Mouse (Mus musculus): ENCODE data around the gene Ccdc80.

Gene Ccdc80

DNA sequence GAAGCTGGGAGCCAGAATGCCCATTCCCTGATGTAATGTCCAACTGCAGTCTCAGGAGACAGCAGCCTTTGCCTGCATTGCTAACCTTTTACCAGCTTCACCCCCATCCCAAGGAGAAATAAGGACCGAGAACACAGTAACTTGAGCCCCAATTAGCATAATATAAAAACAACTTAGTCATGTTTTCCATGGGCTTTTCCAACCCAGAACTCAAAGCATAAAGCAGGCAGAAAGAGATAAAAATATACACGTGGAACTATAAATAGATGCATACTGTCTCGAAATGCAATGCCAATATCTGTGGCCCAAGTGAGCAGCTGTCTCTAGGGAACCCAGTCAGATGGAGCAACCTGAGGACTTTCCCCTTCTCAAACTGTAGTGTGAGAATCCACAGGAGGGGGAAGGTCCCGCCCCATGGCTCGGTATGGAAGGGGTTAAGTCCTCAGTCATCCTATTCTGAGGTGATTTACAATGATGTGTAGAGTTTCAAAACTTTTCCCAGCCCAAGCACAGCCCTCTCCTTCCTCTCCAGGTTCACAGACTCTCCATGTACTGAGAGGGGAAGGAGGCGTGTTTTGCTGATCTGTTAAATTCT, at the start of gene Ccdc80:
TSS of gene Ccdc80 (plus strand) at position 266 of the 595 bp plus-strand sequence.
- no peak for DNase-seq (ENCODE audit: low read depth)

DNA sequence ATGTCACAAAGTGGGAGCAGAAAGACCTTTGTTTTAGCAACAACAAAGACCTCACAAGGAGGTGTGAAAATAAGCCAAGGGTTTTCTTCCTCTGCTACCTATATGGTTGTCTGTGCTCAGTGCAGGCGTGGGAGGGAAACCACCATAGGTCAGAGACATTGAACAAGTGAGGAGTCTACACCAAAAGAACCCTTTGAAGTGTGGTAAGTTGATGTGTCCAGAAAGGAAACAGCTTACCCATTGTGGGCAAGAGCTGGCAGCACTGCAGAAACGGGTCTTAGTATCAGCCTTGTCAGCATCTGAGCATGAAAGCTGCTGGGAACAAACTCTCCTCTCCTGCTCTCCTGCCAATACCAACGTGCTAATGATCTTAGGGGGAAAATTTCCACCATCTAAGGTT, 48.4 kb upstream of the Ccdc80 start:
- DNase-seq (ENCODE audit: low read depth): peak; percentile 41

DNA sequence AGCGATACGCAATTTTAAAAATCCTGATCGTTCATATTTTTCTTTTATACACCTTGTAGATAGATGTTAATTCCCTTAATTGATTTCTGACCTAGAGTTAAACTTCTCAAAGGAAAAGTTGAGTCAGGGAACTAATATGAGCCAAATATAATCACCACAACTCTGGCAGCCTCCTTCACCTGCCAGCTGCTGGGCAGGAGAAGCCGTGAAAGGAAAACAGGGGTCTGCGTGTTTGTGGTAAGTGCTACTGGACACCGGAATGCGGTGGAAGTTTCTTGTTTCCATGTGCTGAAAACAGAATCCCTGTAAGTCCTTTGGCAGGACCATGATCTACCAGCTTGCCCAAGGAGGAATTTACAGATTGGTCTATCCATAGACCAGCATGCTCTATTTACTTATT, 36.0 kb upstream of the Ccdc80 start:
- DNase-seq (ENCODE audit: low read depth): no peak

GRCm38 (mm10) chr16:45057922-45058321, 35.3 kb upstream of the Ccdc80 start:
- DNase-seq (ENCODE audit: low read depth): no peak

DNA sequence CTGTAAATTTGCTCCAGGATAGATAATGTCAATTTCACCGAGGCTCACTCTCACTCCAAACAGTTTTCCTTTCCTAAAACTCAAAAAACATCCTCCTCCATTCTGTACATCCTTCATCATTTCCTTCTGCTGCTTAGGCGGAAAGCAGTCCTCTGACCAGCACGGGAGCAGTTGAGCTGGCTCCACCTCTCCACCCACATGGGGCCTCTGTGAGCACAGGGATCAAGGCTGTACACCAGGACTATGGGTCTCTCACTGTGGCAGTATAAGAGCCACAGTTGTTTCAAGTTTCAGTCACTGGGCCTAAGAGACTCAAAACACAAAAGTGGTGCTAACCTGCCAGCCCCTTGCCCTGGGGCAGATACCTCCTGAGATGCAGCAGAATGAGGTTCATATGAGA, 32.1 kb upstream of the Ccdc80 start:
- DNase-seq (ENCODE audit: low read depth): no peak

DNA sequence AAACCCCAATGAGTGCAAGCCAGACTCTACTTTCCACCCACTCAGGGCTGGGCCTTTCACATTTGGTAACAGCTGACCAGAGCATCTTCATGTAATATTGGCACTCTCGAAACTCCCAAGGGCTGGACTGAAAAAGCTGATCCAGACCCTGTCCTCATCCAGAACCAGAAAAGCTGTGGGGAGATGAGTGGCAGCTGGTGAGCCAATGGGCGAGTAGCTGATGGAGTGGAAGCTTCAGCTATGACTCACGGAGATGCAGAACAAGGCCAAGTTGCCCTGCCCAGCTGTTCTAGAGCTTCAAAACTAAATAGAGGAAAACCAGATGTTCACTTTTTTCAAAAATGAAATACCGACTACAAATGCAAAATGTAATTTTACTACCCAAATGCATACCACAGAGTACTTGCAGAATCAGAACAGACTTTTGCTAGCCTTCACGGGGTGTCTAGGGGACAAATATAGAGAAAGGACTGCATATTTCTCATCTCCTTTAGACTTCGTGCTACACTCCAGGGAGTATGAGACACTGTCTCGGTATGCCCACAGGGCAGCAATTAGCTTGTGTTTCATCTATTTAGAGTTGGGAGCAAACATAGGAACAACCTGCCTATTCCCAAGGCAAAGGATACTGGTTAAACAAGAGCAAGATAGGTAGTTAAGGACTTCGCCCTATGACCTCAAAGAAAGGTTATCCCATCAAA, 22.7 kb upstream of the Ccdc80 start:
- no peak for DNase-seq (ENCODE audit: low read depth)

- DNase-seq (ENCODE audit: low read depth): no peak
Observed at GRCm38 (mm10) chr16:45071424-45071823, 21.8 kb upstream of the Ccdc80 start.

DNA sequence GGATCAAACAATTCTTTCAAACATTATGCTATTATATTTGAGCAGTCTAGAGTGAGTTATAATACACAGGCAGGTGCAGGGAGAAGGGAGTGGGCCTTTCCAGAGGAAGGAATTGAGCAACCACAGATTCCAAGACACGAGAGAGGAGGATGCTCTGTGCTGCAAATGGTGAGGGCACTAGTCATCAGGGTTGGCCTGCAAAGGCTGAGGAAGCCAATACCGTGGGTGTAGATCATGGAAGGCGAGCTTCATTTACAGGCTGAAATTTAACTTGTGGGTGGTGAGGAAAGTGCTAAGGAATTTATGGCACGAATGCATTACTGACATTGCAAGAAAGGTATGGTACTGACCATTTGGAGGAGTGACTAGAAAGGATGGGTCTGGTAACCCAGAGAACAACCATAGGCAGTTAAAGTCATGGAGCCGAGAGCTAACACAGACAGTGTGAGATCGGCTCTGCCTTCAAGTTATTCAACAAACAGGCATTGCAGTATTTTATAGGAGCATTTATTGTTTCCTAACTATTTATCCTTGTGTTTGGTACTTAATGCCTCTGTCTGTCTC, 15.6 kb upstream of the Ccdc80 start:
- no peak for DNase-seq (ENCODE audit: low read depth)

- DNase-seq (ENCODE audit: low read depth): no peak
Observed at GRCm38 (mm10) chr16:45079322-45079721, 13.9 kb upstream of the Ccdc80 start.

DNA sequence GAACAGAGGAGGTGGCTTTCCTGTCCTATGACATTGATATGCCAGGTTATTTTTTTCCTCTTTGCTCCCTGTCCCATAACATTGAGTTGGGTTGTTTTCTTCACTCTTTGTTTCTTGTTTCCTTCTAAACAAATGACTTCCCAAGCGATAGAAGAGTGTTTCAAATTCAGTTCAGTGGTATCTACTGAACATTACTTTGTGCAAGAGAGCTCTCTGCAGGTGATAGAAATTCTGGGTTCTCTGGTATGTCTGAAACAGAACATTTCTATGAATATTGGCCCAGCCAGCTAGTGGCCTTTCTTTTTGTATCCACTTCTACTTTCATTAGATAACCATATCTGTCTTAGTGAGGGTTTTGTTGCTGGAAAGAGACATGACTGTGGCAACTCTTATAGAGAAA, 4.4 kb upstream of the Ccdc80 start:
- no peak for DNase-seq (ENCODE audit: low read depth)

- peak; percentile 82 for DNase-seq (ENCODE audit: low read depth)
Observed at GRCm38 (mm10) chr16:45090005-45090404, 3.2 kb upstream of the Ccdc80 start.

DNA sequence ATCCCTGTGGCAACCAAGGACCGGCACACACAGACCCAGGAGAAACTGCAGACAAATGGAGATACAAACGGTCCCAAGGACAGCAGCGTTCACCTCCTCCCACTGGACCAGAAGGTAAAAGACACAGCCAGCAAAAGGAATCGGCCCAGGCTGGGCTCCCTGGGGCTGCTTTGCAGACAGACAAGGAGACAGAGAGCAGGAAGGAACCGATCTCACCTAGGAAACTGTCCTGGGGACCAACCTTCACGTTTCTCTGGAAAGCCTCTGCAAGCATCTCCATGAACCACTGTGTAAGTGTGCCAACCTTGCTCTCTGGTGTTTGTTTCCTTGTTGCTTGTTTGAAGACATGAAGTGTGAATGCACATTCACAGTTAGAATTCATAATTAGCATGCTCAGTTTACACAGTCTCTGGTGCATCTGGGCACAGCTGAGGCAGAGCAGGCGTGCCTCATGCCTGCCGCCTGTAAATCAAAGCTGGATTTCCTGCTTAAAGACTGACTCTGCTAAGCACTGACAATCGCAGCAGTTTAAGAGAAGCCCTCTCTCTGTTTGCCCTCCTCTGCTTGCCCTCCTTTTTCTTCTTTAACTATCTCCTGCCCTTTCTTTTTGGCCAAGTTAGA, 1.0 kb downstream of the Ccdc80 start:
- DNase-seq (ENCODE audit: low read depth): peak; percentile 8

DNA sequence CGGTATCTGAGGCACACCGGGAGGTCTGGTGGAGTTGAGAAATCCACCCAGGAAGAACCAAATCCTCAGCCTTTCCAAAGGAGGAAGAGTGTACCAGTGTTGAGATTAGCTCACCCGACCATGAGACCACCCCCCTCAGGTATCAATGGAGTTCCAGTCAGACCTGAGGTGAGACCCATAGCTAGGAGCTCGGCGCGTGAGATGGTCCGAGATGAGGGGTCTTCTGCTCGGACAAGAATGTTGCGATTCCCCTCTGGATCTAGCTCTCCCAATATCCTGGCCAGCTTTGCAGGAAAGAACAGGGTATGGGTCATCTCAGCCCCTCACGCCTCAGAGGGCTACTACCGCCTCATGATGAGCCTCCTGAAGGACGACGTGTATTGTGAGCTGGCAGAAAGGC, 1.8 kb downstream of the Ccdc80 start:
- no peak for DNase-seq (ENCODE audit: low read depth)

DNA sequence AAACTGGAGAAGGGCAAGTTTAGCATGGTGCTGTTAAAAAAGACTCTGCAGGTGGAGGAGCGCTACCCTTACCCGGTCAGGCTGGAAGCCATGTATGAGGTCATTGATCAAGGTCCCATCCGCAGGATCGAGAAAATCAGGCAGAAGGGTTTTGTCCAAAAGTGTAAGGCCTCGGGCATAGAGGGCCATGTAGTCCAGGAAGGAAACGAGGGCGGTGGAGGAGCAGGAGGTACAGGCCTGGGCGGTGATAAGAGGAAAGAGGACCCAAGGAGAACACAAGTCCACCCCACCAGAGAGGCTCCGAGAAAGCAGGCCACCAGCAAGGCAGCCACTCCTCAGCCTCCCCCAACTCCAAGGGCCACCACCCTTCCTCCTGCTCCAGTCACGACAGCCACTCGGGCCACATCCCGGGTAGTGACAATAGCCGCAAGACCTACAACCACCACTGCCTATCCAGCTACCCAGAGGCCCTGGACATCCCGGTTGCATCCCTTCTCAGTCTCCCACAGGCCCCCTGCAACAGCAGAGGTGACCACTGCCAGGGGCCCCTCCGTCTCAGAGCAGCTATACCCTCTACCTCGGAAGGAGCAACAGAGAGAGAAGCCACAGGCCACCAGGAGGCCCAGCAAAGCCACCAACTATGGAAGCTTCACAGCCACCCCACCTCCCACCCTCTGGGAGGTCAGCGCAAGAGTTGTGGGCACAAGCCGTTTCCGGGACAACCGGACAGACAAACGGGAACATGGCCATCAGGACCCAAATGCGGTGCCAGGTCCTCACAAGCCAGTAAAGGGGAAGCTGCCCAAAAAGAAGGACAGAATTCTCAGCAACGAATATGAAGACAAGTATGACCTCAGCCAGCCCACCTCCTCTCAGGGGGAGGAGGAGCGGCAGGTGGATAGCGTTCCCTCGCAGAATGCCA, 2.6 kb downstream of the Ccdc80 start:
- DNase-seq (ENCODE audit: low read depth): no peak

- no peak for DNase-seq (ENCODE audit: low read depth)
Observed at GRCm38 (mm10) chr16:45097467-45097866, 4.3 kb downstream of the Ccdc80 start.

GRCm38 (mm10) chr16:45098186-45098885, 5.1 kb downstream of the Ccdc80 start:
- no peak for DNase-seq (ENCODE audit: low read depth)

- no peak for DNase-seq (ENCODE audit: low read depth)
Observed at GRCm38 (mm10) chr16:45098886-45099210, 5.6 kb downstream of the Ccdc80 start.

- no peak for DNase-seq (ENCODE audit: low read depth)
Observed at GRCm38 (mm10) chr16:45100892-45101291, 7.7 kb downstream of the Ccdc80 start.

- no peak for DNase-seq (ENCODE audit: low read depth)
Observed at GRCm38 (mm10) chr16:45104993-45105392, 11.8 kb downstream of the Ccdc80 start.

DNA sequence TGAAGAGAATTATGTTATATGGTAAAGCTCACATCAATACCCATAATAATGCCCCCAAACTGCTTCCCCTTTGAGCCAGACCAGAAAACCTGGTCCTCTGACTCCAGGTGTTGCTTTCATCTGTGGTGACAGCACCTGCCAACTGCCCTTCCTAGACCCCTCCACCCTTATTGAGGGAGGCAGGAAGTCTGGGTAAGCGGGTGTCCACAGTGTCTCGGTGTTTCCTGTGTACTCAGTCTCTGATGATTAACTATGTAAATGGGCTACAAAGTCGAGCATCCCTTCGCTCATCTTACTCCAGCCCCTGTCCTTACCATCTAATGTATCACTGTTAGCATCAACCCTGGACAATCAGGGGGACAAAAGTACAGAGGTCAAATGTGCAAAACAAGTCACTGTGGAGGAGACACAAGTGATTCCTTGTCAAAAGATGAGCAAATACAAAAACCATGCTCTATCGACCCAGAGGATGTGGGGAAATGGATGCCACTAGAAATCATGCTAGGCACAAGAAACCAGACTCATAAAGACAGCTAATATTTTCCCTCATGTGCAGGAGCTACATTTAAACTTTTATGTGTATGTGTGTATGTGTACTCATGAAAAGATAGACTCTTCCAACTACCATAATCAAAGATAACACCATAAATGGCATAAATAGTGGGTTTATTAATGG, 15.1 kb downstream of the Ccdc80 start:
- DNase-seq (ENCODE audit: low read depth): peak; percentile 11

DNA sequence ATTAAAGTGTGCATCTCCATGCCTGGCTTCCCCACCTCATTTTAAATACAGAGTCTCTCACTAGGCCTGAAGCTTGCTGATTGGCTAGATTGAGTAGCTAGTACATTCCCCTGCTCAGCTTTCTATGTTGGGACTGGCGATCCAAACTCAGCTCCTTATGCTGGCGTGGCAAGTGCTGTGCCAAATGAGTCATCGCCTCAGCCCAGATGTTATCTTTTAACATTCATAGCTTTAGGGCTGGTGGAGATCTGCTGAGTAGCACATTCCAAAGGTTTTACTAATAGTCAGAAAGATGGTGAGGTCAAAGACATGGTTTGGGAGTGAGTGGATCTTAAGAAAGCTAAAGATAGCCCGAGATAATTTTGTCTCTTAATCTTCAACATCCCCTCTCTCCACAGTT, 17.3 kb downstream of the Ccdc80 start:
- DNase-seq (ENCODE audit: low read depth): no peak

Measured in naive thymus-derived CD4-positive, alpha-beta T cell, adult 2 months (primary cell).